Mouse (Mus musculus): ENCODE data around the gene Stk16.

DNA sequence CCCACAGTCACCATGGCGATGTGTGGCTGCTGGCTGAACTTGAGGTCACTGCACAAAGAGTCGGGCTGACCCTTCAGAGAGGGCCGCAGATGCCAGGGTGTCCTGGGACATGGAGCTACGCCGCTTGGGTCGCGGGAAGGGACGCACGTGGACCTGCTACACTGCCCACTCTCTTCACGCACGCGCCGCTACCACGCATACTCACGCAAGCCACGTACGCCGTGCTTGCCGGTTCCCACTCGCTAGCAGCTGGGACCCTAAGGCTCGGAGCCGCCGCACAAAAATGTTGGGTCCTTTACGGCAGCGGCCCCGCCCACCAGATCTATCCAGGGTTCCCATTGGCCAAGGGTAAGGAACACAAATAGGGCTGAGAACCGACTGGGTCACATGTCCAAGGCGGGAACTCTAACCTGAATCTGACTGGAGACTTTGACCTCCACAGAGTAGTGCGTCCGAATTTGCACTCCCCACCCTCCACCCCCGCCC, 30.5 kb upstream of the Stk16 start, which contains the start of gene Abcb6:
- no peak for TF ChIP-seq CTCF (IDR thresholded peaks at IDR 0.05)
- TF ChIP-seq EP300 (IDR thresholded peaks at IDR 0.05), result no peak

Data from lung, postnatal 0 days (tissue).